Mouse (Mus musculus) brain, embryonic 14.5 days (tissue): Measurements from ENCODE around the gene Ascl3. TPM values are rescaled to one million over a fixed set of nuclear protein-coding genes. Genes with fewer than 3 reads are reported as not detected.

Experiments
- DNase-seq: peaks from one replicate; pipeline ENCODE4 v3.0.0-alpha.2; 2011; ENCODE audit warnings: low read depth
- CTCF ChIP-seq: fragments of 200-500 bp; IDR thresholded peaks from 2 replicates; pipeline ENCODE4 v1.5.1; 2012; ENCODE audit warnings: inconsistent platforms, mild to moderate bottlenecking, moderate library complexity, borderline replicate concordance; ENCODE audit not compliant: insufficient read depth, insufficient read length; ENCODE audit errors: extremely low read depth
- POLR2A ChIP-seq: fragments of 200-500 bp; IDR thresholded peaks from 2 replicates; pipeline ENCODE4 v1.6.1; 2012; ENCODE audit warnings: mild to moderate bottlenecking, inconsistent platforms, borderline replicate concordance; ENCODE audit not compliant: poor library complexity, insufficient read depth, insufficient read length, severe bottlenecking; ENCODE audit errors: extremely low read depth
- polyA plus RNA-seq: library from polyadenylated mRNA; depleted of rRNA; stranded (reverse); fragments of >200 nt; gene quantifications from 2 replicates; pipeline ENCODE4 v1.2.3, GENCODE M21; 2012; rRNA removed

The Ascl3 gene
- polyA plus RNA-seq, 1 experiment: 0.14 TPM

- TF ChIP-seq POLR2A: no peak
- no peak for TF ChIP-seq CTCF
- no peak for DNase-seq
These were observed 50.6 kb downstream of the Ascl3 start for GRCm38 (mm10) chr7:109680879-109681278.

- TF ChIP-seq CTCF: no peak
- no peak for TF ChIP-seq POLR2A
- DNase-seq: no peak
These were observed 51.2 kb downstream of the Ascl3 start for GRCm38 (mm10) chr7:109680284-109680683.

Other genes starting within 250 kb of the Ascl3 start
- gene Trim66, start 223.6 kb downstream of the Ascl3 start, polyA plus RNA-seq: 1.2 and 1.5 TPM in 2 replicates
- gene Rpl27a, start 212.6 kb downstream of the Ascl3 start, polyA plus RNA-seq: 440 and 482 TPM in 2 replicates
- gene St5, start 28.1 kb downstream of the Ascl3 start, polyA plus RNA-seq: 17.6 and 26.6 TPM in 2 replicates
- gene Akip1, start 28.0 kb downstream of the Ascl3 start, polyA plus RNA-seq: 11.1 and 12.0 TPM in 2 replicates
- gene BC051019, start 7.9 kb downstream of the Ascl3 start, polyA plus RNA-seq: 0.26 and 0.32 TPM in 2 replicates
- 64.2 and 69.0 TPM in 2 replicates for gene Tmem9b, start 21.1 kb upstream of the Ascl3 start, polyA plus RNA-seq
- 2.6 and 3.2 TPM in 2 replicates for gene Nrip3, start 50.3 kb upstream of the Ascl3 start, polyA plus RNA-seq
- 0.35 and 1.5 TPM in 2 replicates for gene Scube2, start 134.0 kb upstream of the Ascl3 start, polyA plus RNA-seq
- gene Dennd5a, start 228.7 kb upstream of the Ascl3 start, polyA plus RNA-seq: 153 and 157 TPM in 2 replicates